Mouse (Mus musculus) E14TG2a.4 (cell line): ENCODE results near the gene Gclc.
"Not testable (repeated sequence)": the region's sequence is repeated elsewhere in the genome, so short reads cannot be mapped to it uniquely, and the experiment has no call there.

Experiments used
- H3K27me3 ChIP-seq: 2 replicates; pipeline ENCODE4 v1.6.1; 2014; ENCODE audit warnings: low read length, control low read depth; ENCODE audit not compliant: insufficient read depth
- H3K36me3 ChIP-seq: 2 replicates; pipeline ENCODE4 v1.6.1; 2014; ENCODE audit warnings: low read length, control low read depth; ENCODE audit not compliant: insufficient read depth
- H3K4me1 ChIP-seq: replicated peaks from 2 replicates; pipeline ENCODE4 v1.6.1; 2014; ENCODE audit warnings: low read depth, low read length, control low read depth
- H3K4me3 ChIP-seq: replicated peaks from 2 replicates; pipeline ENCODE4 v1.5.1; 2014; ENCODE audit warnings: mild to moderate bottlenecking, low read length
- H3K9me3 ChIP-seq: 2 replicates; pipeline ENCODE4 v1.6.1; 2014; ENCODE audit warnings: low read length, control low read depth
- CTCF ChIP-seq: conservative IDR thresholded peaks from 2 replicates; pipeline ENCODE4 v1.5.1; 2014; ENCODE audit warnings: low read length
- NANOG ChIP-seq: IDR thresholded peaks from 2 replicates; pipeline ENCODE4 v1.6.1; 2014; ENCODE audit warnings: borderline replicate concordance, low read length, mixed read lengths
- POU5F1 ChIP-seq: IDR thresholded peaks from 2 replicates; pipeline ENCODE4 v1.6.1; 2014; ENCODE audit warnings: low read length, borderline replicate concordance

The Gclc gene

DNA sequence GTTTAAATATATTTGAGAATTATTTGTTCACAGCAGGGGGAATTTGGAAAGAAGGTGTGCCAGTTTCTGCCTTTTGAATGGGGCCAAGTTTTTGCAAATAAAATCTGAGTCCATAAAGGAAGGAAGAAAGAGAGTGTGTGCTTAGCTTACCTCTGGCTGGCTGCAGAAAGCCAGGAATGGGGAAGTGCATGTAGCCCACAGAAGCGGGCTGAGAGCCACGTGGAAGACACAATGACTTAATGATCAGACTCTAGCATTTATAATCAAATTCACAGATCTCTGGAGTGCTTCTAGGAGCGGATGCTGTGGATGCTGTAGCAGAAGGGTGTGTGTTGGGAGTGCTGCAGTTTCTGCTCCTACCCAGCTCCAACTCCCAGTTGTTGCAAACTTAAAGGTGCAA is 22.3 kb upstream of the Gclc start:
- Histone ChIP-seq H3K27me3 (no peaks in the 10 kb centered on the region), H3K9me3 (no peaks in the 10 kb centered on the region), H3K36me3 (no peaks in the 10 kb centered on the region), H3K4me1 (peaks cover 6% of the 10 kb centered on the region; the same call in 1 of the 2 replicates), H3K4me3 (no peak overlapping the region)
- no peak for TF ChIP-seq NANOG
- TF ChIP-seq POU5F1, result no peak

DNA sequence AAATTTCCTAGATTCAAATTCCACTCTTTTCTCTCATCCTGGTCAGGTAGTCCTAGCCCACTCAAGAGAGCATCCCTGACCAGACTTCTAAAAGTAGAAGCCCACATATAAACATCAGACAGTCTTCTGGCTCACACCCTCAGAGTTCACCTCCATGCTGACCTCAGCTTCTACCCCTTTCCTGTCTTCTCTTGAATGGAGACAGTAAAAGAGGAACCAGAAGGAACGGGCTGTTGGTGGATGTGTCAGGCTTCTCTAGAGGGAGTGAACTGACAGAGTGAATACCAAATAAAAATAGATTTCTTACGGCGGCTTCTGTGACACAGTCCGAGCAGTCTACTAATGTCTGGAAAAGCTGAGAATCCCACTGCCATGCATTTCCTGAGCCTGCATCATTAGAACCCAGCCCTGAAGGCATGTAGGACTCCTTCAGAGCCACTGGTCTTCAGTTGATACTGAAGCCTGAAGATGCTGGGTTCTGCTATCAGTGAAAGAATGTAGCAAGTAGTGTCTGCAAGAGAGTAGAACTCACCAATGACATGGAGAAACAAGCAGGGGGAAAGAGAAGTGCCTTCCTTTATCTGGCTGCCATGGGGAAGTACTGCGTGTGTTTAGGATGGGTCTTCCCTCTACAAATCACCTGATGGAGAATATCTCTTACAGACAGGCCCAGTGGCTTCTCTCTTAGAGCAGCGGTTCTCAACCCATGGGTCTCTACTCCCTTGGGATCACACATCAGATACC is 16.9 kb upstream of the Gclc start:
- Histone ChIP-seq H3K4me1 (no peaks in the 10 kb centered on the region), H3K27me3 (no peaks in the 10 kb centered on the region)

DNA sequence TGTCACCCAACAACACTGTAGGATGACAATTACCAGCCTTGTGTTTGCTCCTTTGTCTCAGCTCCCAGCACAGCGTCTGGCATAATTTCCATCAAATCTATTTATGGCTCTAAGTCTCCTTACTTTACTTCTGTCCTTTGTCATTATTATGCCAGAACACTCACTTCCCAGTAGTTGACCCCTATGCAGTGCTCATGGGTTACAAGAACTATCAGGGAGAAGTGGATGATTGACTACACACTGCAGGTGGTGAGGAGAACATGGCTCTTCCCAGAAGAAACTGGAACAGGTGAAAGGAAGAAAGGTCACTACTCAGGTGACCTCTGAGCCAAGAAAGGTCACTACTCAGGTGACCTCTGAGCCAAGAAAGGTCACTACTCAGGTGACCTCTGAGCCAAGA is 12.9 kb upstream of the Gclc start:
- Histone ChIP-seq H3K4me3 (no peak overlapping the region), H3K4me1 (no peaks in the 10 kb centered on the region), H3K9me3 (0 out of 2 replicates have a peak, but pooled peaks cover 9% of the 10 kb centered on the region), H3K36me3 (no peaks in the 10 kb centered on the region), H3K27me3 (no peaks in the 10 kb centered on the region)
- TF ChIP-seq NANOG, result peak; percentile 62; the same call in 1 of the 2 replicates
- TF ChIP-seq POU5F1, result no peak

More for the DNA sequence above, 16.9 kb upstream of the Gclc start:
- Histone ChIP-seq H3K4me3 (no peak overlapping the region), H3K36me3 (no peaks in the 10 kb centered on the region), H3K9me3 (0 out of 2 replicates have a peak, but pooled peaks cover 9% of the 10 kb centered on the region)
- TF ChIP-seq POU5F1, result no peak
- TF ChIP-seq NANOG, result no peak
- TF ChIP-seq CTCF, result no peak

DNA sequence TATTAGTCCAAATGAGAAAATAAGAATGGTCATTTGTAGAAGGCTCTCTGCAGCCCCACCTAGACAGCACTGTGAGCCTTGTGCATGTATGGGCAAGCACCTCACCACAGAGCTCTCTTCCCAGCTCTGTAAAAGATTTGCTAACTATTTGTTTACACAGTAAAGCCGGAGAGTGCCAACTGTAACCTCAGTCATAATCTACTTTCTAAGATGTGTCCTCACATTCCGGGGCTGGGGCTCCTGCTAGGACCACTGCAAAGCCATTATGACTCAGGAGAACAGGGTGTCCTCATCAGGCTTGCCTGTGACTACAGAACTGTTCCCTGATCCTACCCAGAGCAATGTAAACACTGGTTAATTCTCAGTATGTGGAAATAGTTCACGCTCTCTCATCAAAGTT is 9.5 kb upstream of the Gclc start:
- no peak overlapping the region for H3K4me3 ChIP-seq
- TF ChIP-seq POU5F1, result no peak
- TF ChIP-seq NANOG, result no peak
- TF ChIP-seq CTCF, result no peak
- no peaks in the 10 kb centered on the region for H3K36me3 ChIP-seq

DNA sequence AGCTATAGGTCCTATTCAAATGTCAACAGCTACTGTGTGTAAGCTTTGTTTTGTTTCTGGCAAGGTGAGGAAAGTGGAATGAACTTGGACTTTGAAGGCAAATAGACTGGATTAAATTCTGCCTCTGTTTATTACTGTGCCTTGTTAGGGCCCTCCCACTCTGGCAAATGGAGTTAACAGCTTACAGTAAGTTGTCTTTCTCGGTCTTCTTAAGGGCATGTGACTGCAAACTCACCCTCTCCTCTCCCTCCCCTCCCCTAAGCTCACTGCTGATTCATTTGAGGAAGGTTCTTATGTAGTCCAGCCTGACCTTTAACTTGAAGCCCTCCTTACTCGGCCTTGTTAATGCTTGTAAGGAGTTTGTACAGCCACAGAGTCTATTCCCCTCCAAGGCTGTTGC is 8.0 kb upstream of the Gclc start:
- Histone ChIP-seq H3K27me3 (no peaks in the 10 kb centered on the region), H3K9me3 (peaks cover 19% of the 10 kb centered on the region), H3K4me1 (peaks cover 9% of the 10 kb centered on the region), H3K4me3 (no peak overlapping the region), H3K36me3 (no peaks in the 10 kb centered on the region)
- TF ChIP-seq NANOG, result no peak
- TF ChIP-seq CTCF, result no peak
- TF ChIP-seq POU5F1, result no peak

More for the DNA sequence above, 9.5 kb upstream of the Gclc start:
- Histone ChIP-seq H3K27me3 (no peaks in the 10 kb centered on the region), H3K4me1 (peaks cover 5% of the 10 kb centered on the region), H3K9me3 (peaks cover 19% of the 10 kb centered on the region)

DNA sequence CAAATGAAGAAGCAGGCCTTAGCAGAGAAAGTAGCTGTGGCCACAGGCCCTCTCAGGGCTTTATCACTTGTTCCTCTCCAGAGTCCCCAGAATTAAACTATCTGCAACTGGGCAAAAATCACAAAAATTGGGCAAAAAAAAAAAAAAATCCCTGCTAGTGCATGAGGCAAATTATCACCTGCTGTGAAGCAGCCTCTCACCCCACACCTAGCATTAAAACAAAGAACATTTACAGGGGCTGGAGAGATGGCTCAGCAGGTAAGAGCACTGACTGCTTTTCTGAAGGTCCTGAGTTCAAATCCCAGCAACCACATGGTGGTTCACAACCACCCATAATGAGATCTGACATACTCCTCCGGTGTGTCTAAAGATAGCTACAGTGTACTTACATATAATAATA is 6.0 kb upstream of the Gclc start:
- not testable (repeated sequence) for H3K4me3 ChIP-seq, H3K27me3 ChIP-seq, H3K36me3 ChIP-seq
- peaks cover 15% of the 10 kb centered on the region for H3K4me1 ChIP-seq
- H3K9me3 ChIP-seq, result peaks cover 10% of the 10 kb centered on the region

DNA sequence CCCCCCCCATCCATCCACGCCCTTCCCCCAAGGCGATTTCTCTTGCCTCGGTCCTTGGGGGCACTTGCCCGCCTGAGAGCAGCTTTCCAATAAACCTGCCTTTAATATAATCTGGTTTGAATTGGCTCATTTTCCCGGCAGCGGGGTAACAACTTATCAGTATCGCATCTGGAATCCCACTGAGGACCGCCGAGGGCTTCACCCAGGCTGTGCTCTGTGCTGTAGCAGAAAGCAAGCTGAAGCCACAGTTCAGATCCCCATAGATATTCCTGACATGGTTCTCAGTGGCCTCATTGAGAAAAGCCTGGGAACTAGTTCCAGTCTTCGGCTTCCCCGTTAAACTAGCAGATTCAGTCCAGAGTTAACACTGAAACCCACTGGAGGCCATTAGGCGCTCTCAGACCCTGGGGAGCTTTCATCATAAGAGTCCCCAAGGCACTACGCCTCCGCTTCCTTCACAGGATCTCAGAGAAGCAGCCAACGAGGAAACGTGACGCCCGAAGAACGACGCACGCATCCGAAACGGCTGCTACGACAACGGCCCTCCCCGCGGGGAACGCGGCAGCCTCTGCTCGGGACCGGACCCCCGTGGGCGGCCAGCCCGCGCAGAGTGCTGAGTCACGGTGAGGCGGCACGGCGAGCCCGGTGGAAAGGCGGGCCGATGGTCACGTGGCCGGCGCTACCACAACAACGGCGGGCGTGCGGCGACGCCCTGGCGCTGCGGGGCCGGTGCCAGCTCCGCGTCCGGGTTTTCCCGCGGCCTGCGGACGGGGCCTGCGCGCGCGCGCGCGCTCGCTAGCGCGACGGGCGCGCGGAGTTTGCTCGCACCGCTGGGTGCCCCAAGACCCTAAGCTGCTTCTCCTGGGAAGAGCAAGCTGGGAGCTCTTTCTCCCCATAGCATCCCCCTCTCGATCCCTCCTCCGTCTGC is 3.9 kb upstream of the Gclc start:
- H3K4me1 ChIP-seq, result peaks cover 21% of the 10 kb centered on the region
- H3K4me3 ChIP-seq, result peak overlapping the region; percentile 81
- no peak for TF ChIP-seq POU5F1
- no peak for TF ChIP-seq CTCF
- no peak for TF ChIP-seq NANOG
- H3K9me3 ChIP-seq, result peaks cover 10% of the 10 kb centered on the region
- H3K27me3 ChIP-seq, result peaks cover 4% of the 10 kb centered on the region; the same call in 1 of the 2 replicates
- H3K36me3 ChIP-seq, result no peaks in the 10 kb centered on the region

DNA sequence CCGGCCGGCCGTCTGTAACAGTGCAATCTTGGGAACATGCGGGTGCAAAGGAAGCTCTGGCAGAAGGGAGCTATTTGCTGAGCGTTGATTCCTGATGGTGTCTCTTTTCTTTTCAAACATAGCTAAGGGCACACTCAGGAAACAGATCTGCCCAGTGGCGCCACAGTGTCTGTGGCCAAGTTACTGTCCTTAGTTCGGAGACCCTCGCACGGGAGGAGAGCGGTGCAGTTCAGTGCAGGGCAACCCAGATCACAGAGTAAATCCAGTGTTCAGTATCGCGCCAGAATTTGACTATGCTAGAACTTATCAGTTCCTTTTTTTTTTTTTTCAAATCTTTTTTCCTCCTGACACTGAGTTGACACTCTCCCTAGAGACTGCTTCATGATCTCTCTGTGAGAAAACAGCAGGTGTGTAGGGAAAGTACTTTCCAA is 3.2 kb upstream of the Gclc start:
- Histone ChIP-seq H3K27me3 (peaks cover 4% of the 10 kb centered on the region; the same call in 1 of the 2 replicates), H3K36me3 (0 out of 2 replicates have a peak, but pooled peaks cover under 1% of the 10 kb centered on the region), H3K4me1 (peaks cover 28% of the 10 kb centered on the region), H3K9me3 (peaks cover 10% of the 10 kb centered on the region), H3K4me3 (peak overlapping the region; percentile 81)
- TF ChIP-seq POU5F1 (no peak), NANOG (no peak), CTCF (no peak)
